Mouse (Mus musculus): Measurements from ENCODE around the gene Plk3. TPM values are rescaled to one million over a fixed set of nuclear protein-coding genes. Genes with fewer than 3 reads are reported as not detected.

Plk3 gene
- polyA plus RNA-seq, 2 experiments: 5.8 to 7.3 TPM

GRCm38 (mm10) chr4:117159666-117160065 lies 25.9 kb upstream of the Plk3 start:
- Histone ChIP-seq H3K36me3 (ENCODE audit: control insufficient read depth, insufficient read depth, low read length) (peaks cover 48% of the 10 kb centered on the region), H3K9me3 (ENCODE audit: control insufficient read depth, low read length) (no peaks in the 10 kb centered on the region), H3K4me2 (replicated peaks; ENCODE audit: low read depth, low read length, severe bottlenecking) (no peak overlapping the region), H3K27me3 (ENCODE audit: control insufficient read depth, insufficient read depth, low read length) (no peaks in the 10 kb centered on the region), H3K4me3 (replicated peaks; ENCODE audit: low read length) (no peak overlapping the region), H3K9ac (ENCODE audit: low read depth, low read length, severe bottlenecking) (no peak overlapping the region), H3K4me1 (ENCODE audit: control insufficient read depth, insufficient read depth, low read length) (no peaks in the 10 kb centered on the region), H3K27ac (replicated peaks; ENCODE audit: low read depth, low read length) (no peak overlapping the region)
- DNase-seq (ENCODE audit: low spot score) (no peak), ATAC-seq (ENCODE audit: low FRiP score, low read depth) (no peak)
- TF ChIP-seq POLR2A (IDR thresholded peaks at IDR 0.05; ENCODE audit: borderline replicate concordance, extremely low read depth, insufficient read depth, insufficient read length): no peak
- 75% methylated on average over 10 of the region's 10 CpGs for WGBS

- Histone ChIP-seq H3K9ac (ENCODE audit: low read depth, low read length, severe bottlenecking) (peak overlapping the region; percentile 98), H3K36me3 (ENCODE audit: control insufficient read depth, insufficient read depth, low read length) (peaks cover 51% of the 10 kb centered on the region)
These were observed 22.6 kb upstream of the Plk3 start for GRCm38 (mm10) chr4:117156372-117156771.

GRCm38 (mm10) chr4:117155792-117156355 lies 22.1 kb upstream of the Plk3 start, which contains the start of gene Rps8:
Gene Rps8 (minus strand): TSS chr4:117156243.
- H3K36me3 ChIP-seq (ENCODE audit: control insufficient read depth, insufficient read depth, low read length): peaks cover 51% of the 10 kb centered on the region
- 0% methylated on average over 38 of the region's 52 CpGs for WGBS
- H3K27ac ChIP-seq (replicated peaks; ENCODE audit: low read depth, low read length): peak within 1 kb of the TSS; percentile 96
- H3K27me3 ChIP-seq (ENCODE audit: control insufficient read depth, insufficient read depth, low read length): no peaks in the 10 kb centered on the region
- no peaks in the 10 kb centered on the region for H3K9me3 ChIP-seq (ENCODE audit: control insufficient read depth, low read length)
- peak; percentile 93 for DNase-seq (ENCODE audit: low spot score)
- peak within 1 kb of the TSS; percentile 99 for H3K4me3 ChIP-seq (replicated peaks; ENCODE audit: low read length)
- peak; percentile 93; the same call in 1 of the 2 replicates for TF ChIP-seq POLR2A (IDR thresholded peaks at IDR 0.05; ENCODE audit: borderline replicate concordance, extremely low read depth, insufficient read depth, insufficient read length)
- peak within 1 kb of the TSS; percentile 93 for H3K4me2 ChIP-seq (replicated peaks; ENCODE audit: low read depth, low read length, severe bottlenecking)
- H3K9ac ChIP-seq (ENCODE audit: low read depth, low read length, severe bottlenecking): peak within 1 kb of the TSS; percentile 98
- peak; percentile 92 for ATAC-seq (ENCODE audit: low FRiP score, low read depth)
- 0 out of 2 replicates have a peak, but pooled peaks cover 4% of the 10 kb centered on the region for H3K4me1 ChIP-seq (ENCODE audit: control insufficient read depth, insufficient read depth, low read length)

More at GRCm38 (mm10) chr4:117156372-117156771, 22.6 kb upstream of the Plk3 start:
- H3K27me3 ChIP-seq (ENCODE audit: control insufficient read depth, insufficient read depth, low read length): no peaks in the 10 kb centered on the region
- peak overlapping the region; percentile 27; the same call in 1 of the 2 replicates for H3K27ac ChIP-seq (replicated peaks; ENCODE audit: low read depth, low read length)
- H3K4me3 ChIP-seq (replicated peaks; ENCODE audit: low read length): peak overlapping the region; percentile 99
- no peak for TF ChIP-seq POLR2A (IDR thresholded peaks at IDR 0.05; ENCODE audit: borderline replicate concordance, extremely low read depth, insufficient read depth, insufficient read length)
- ATAC-seq (ENCODE audit: low FRiP score, low read depth) (no peak), DNase-seq (ENCODE audit: low spot score) (no peak)
- 0 out of 2 replicates have a peak, but pooled peaks cover 4% of the 10 kb centered on the region for H3K4me1 ChIP-seq (ENCODE audit: control insufficient read depth, insufficient read depth, low read length)
- H3K9me3 ChIP-seq (ENCODE audit: control insufficient read depth, low read length): no peaks in the 10 kb centered on the region
- H3K4me2 ChIP-seq (replicated peaks; ENCODE audit: low read depth, low read length, severe bottlenecking): peak overlapping the region; percentile 93
- WGBS: 28% methylated on average over 6 of the region's 6 CpGs

GRCm38 (mm10) chr4:117155020-117155791 lies 21.4 kb upstream of the Plk3 start:
- H3K9me3 ChIP-seq (ENCODE audit: control insufficient read depth, low read length): no peaks in the 10 kb centered on the region
- DNase-seq (ENCODE audit: low spot score) (no peak), ATAC-seq (ENCODE audit: low FRiP score, low read depth) (no peak)
- H3K36me3 ChIP-seq (ENCODE audit: control insufficient read depth, insufficient read depth, low read length): peaks cover 55% of the 10 kb centered on the region
- TF ChIP-seq POLR2A (IDR thresholded peaks at IDR 0.05; ENCODE audit: borderline replicate concordance, extremely low read depth, insufficient read depth, insufficient read length): no peak
- H3K4me1 ChIP-seq (ENCODE audit: control insufficient read depth, insufficient read depth, low read length): 0 out of 2 replicates have a peak, but pooled peaks cover 4% of the 10 kb centered on the region
- 1% methylated on average over 41 of the region's 44 CpGs for WGBS
- peak overlapping the region; percentile 98 for H3K9ac ChIP-seq (ENCODE audit: low read depth, low read length, severe bottlenecking)
- peak overlapping the region; percentile 99 for H3K4me3 ChIP-seq (replicated peaks; ENCODE audit: low read length)
- peak overlapping the region; percentile 96 for H3K27ac ChIP-seq (replicated peaks; ENCODE audit: low read depth, low read length)
- peak overlapping the region; percentile 93 for H3K4me2 ChIP-seq (replicated peaks; ENCODE audit: low read depth, low read length, severe bottlenecking)
- no peaks in the 10 kb centered on the region for H3K27me3 ChIP-seq (ENCODE audit: control insufficient read depth, insufficient read depth, low read length)

GRCm38 (mm10) chr4:117152714-117153113 lies 19.0 kb upstream of the Plk3 start:
- ATAC-seq (ENCODE audit: low FRiP score, low read depth): no peak
- peaks cover 63% of the 10 kb centered on the region for H3K36me3 ChIP-seq (ENCODE audit: control insufficient read depth, insufficient read depth, low read length)
- no peak overlapping the region for H3K27ac ChIP-seq (replicated peaks; ENCODE audit: low read depth, low read length)
- TF ChIP-seq POLR2A (IDR thresholded peaks at IDR 0.05; ENCODE audit: borderline replicate concordance, extremely low read depth, insufficient read depth, insufficient read length): no peak
- no peaks in the 10 kb centered on the region for H3K27me3 ChIP-seq (ENCODE audit: control insufficient read depth, insufficient read depth, low read length)
- no peak for DNase-seq (ENCODE audit: low spot score)
- H3K4me3 ChIP-seq (replicated peaks; ENCODE audit: low read length): no peak overlapping the region
- H3K9ac ChIP-seq (ENCODE audit: low read depth, low read length, severe bottlenecking): no peak overlapping the region
- no peaks in the 10 kb centered on the region for H3K9me3 ChIP-seq (ENCODE audit: control insufficient read depth, low read length)
- WGBS: 79% methylated on average over 5 of the region's 5 CpGs
- H3K4me1 ChIP-seq (ENCODE audit: control insufficient read depth, insufficient read depth, low read length): 0 out of 2 replicates have a peak, but pooled peaks cover 4% of the 10 kb centered on the region
- H3K4me2 ChIP-seq (replicated peaks; ENCODE audit: low read depth, low read length, severe bottlenecking): no peak overlapping the region

Data from limb, embryonic 14.5 days (tissue).